Mouse (Mus musculus) liver, embryonic 14.5 days (tissue): ENCODE results near the gene Morn2.
"Not testable (repeated sequence)": the region's sequence is repeated elsewhere in the genome, so short reads cannot be mapped to it uniquely, and the experiment has no call there.

Source experiments
- CTCF ChIP-seq: IDR thresholded peaks from 2 replicates; pipeline ENCODE4 v1.5.1; 2016; ENCODE audit warnings: antibody characterized with exemption, low read depth, control low read depth
- EP300 ChIP-seq: IDR thresholded peaks from 2 replicates; pipeline ENCODE4 v1.6.1; 2016; ENCODE audit warnings: antibody characterized with exemption, low read depth

DNA sequence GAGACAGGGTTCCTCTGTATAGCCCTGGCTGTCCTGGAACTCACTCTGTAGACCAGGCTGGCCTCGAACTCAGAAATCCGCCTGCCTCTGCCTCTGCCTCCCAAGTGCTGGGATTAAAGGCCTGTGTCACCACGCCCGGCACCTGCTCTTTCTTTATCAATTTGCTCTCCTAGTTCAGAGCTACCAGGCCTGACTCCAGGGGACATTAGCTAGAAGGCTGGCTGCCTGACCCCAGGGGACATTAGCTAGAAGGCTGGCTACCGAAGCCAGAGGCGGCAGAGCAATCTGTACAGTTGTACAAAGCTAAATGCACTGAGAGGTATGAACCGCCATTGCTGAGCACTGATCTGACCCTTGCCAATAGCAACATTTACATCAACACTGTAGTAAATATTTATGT lies 19.4 kb upstream of the Morn2 start:
- TF ChIP-seq EP300, CTCF: not testable (repeated sequence)
